Mouse (Mus musculus) MEL (cell line): ENCODE measurements around the gene Dusp27. TPM values are rescaled to one million over a fixed set of nuclear protein-coding genes. Genes with fewer than 3 reads are reported as not detected.

Experiments used
- DNase-seq: peaks from one replicate; pipeline ENCODE4 v3.0.0; 2011; ENCODE audit warnings: low read depth, low spot score
- H3K27ac ChIP-seq: 2 replicates; pipeline ENCODE4 v1.5.1; 2012; ENCODE audit warnings: low read depth, mild to moderate bottlenecking, control low read depth, low read length, moderate library complexity; ENCODE audit not compliant: control insufficient read depth
- H3K27me3 ChIP-seq, 2 experiments: fragments of 150-350 bp in 1 of 2; sonication (generic) in 1 of 2; 2 replicates each; pipeline ENCODE4 v1.6.1; 2012; ENCODE audit warnings: low read length in 2 of 2, mild to moderate bottlenecking in 2 of 2, improper control_type of control experiment in 1 of 2, moderate library complexity in 1 of 2; ENCODE audit not compliant: insufficient read depth in 2 of 2, control insufficient read depth in 1 of 2
- H3K36me3 ChIP-seq, 2 experiments: 2 replicates each; pipeline ENCODE4 v1.6.1; 2012 to 2014; ENCODE audit warnings: low read length in 2 of 2, improper control_type of control experiment in 1 of 2, inconsistent platforms in 1 of 2, mild to moderate bottlenecking in 1 of 2; ENCODE audit not compliant: insufficient read depth in 2 of 2, control insufficient read depth in 1 of 2
- H3K4me1 ChIP-seq, 2 experiments: fragments of 150-350 bp in 1 of 2; sonication (generic) in 1 of 2; 2 replicates each; pipeline ENCODE4 v1.6.1; 2012; ENCODE audit warnings: low read length in 2 of 2, improper control_type of control experiment in 1 of 2, mild to moderate bottlenecking in 1 of 2; ENCODE audit not compliant: insufficient read depth in 2 of 2, control insufficient read depth in 1 of 2
- H3K4me3 ChIP-seq, 2 experiments: fragments of 150-350 bp in 1 of 2; sonication (generic) in 1 of 2; 2 replicates each; pipeline ENCODE4 v1.5.1; 2012; ENCODE audit warnings: low read depth in 2 of 2, low read length in 2 of 2, mild to moderate bottlenecking in 2 of 2, moderate library complexity in 2 of 2, control low read depth in 1 of 2, improper control_type of control experiment in 1 of 2; ENCODE audit not compliant: control insufficient read depth in 1 of 2, insufficient read depth in 1 of 2
- H3K79me2 ChIP-seq: 2 replicates; pipeline ENCODE4 v1.6.1; 2012; ENCODE audit warnings: mild to moderate bottlenecking, low read length, moderate library complexity; ENCODE audit not compliant: control insufficient read depth, poor library complexity, insufficient read depth
- H3K9ac ChIP-seq: 2 replicates; pipeline ENCODE4 v1.6.1; 2012; ENCODE audit warnings: low read depth, mild to moderate bottlenecking, control low read depth, low read length, moderate library complexity; ENCODE audit not compliant: control insufficient read depth, poor library complexity, severe bottlenecking
- H3K9me3 ChIP-seq: fragments of 150-350 bp; sonication (generic); replicated peaks from 2 replicates; pipeline ENCODE4 v1.6.1; 2012; ENCODE audit warnings: mild to moderate bottlenecking, low read length, improper control_type of control experiment, moderate library complexity; ENCODE audit not compliant: insufficient read depth
- BHLHE40 ChIP-seq: IDR thresholded peaks from 2 replicates; pipeline ENCODE4 v1.6.1; 2012; ENCODE audit warnings: low read depth, mild to moderate bottlenecking, inconsistent platforms, low read length, improper control_type of control experiment, borderline replicate concordance
- CHD1 ChIP-seq: IDR thresholded peaks from 2 replicates; pipeline ENCODE4 v1.6.1; 2012; ENCODE audit warnings: low read depth, mild to moderate bottlenecking, inconsistent platforms, low read length, improper control_type of control experiment
- CHD2 ChIP-seq: IDR thresholded peaks from 2 replicates; pipeline ENCODE4 v1.6.1; 2011; ENCODE audit warnings: low read length, improper control_type of control experiment
- E2F4 ChIP-seq: IDR thresholded peaks from 2 replicates; pipeline ENCODE4 v1.6.1; 2011; ENCODE audit warnings: low read depth, low read length, improper control_type of control experiment, borderline replicate concordance
- ELF1 ChIP-seq: IDR thresholded peaks from 2 replicates; pipeline ENCODE4 v1.6.1; 2014; ENCODE audit warnings: low read depth, mild to moderate bottlenecking, inconsistent platforms, low read length, improper control_type of control experiment, moderate library complexity
- EP300 ChIP-seq, 2 experiments: IDR thresholded peaks; 2 replicates each; pipeline ENCODE4 v1.6.1; 2011; ENCODE audit warnings: improper control_type of control experiment in 2 of 2, low read length in 2 of 2, low read depth in 1 of 2, mild to moderate bottlenecking in 1 of 2
- ETS1 ChIP-seq: IDR thresholded peaks from 2 replicates; pipeline ENCODE4 v1.6.1; 2012; ENCODE audit warnings: low read depth, mild to moderate bottlenecking, inconsistent platforms, low read length, improper control_type of control experiment, moderate library complexity
- GABPA ChIP-seq: IDR thresholded peaks from 2 replicates; pipeline ENCODE4 v1.6.1; 2012; ENCODE audit warnings: low read depth, mild to moderate bottlenecking, inconsistent platforms, low read length, improper control_type of control experiment, moderate library complexity
- GATA1 ChIP-seq: IDR thresholded peaks from 2 replicates; pipeline ENCODE4 v1.6.1; 2011; ENCODE audit warnings: low read depth, low read length, improper control_type of control experiment
- HCFC1 ChIP-seq: IDR thresholded peaks from 2 replicates; pipeline ENCODE4 v1.6.1; 2012; ENCODE audit warnings: low read depth, mild to moderate bottlenecking, inconsistent platforms, low read length, improper control_type of control experiment, moderate library complexity
- MAX ChIP-seq: IDR thresholded peaks from 2 replicates; pipeline ENCODE4 v1.6.1; 2011; ENCODE audit warnings: low read length, improper control_type of control experiment
- MAZ ChIP-seq: IDR thresholded peaks from 2 replicates; pipeline ENCODE4 v1.6.1; 2012; ENCODE audit warnings: low read depth, mild to moderate bottlenecking, inconsistent platforms, low read length, improper control_type of control experiment
- MXI1 ChIP-seq: IDR thresholded peaks from 2 replicates; pipeline ENCODE4 v1.6.1; 2011; ENCODE audit warnings: mild to moderate bottlenecking, low read depth, low read length, improper control_type of control experiment
- POLR2A ChIP-seq, 2 experiments: IDR thresholded peaks; 2 replicates each; pipeline ENCODE4 v1.6.1; 2011 to 2012; ENCODE audit warnings: low read length in 2 of 2, mild to moderate bottlenecking in 2 of 2, control low read depth in 1 of 2, improper control_type of control experiment in 1 of 2, low read depth in 1 of 2, moderate library complexity in 1 of 2; ENCODE audit not compliant: control insufficient read depth in 1 of 2, insufficient read depth in 1 of 2, poor library complexity in 1 of 2
- POLR2AphosphoS2 ChIP-seq: IDR thresholded peaks from 2 replicates; pipeline ENCODE4 v1.6.1; 2011; ENCODE audit warnings: low read length, improper control_type of control experiment
- POLR2AphosphoS5 ChIP-seq: IDR thresholded peaks from 2 replicates; pipeline ENCODE4 v1.6.1; 2012; ENCODE audit warnings: low read depth, borderline replicate concordance, mild to moderate bottlenecking, inconsistent platforms, low read length, moderate library complexity, mixed read lengths
- RCOR1 ChIP-seq: IDR thresholded peaks from 2 replicates; pipeline ENCODE4 v1.6.1; 2012; ENCODE audit warnings: low read depth, mild to moderate bottlenecking, inconsistent platforms, low read length, improper control_type of control experiment
- SIN3A ChIP-seq: IDR thresholded peaks from 2 replicates; pipeline ENCODE4 v1.6.1; 2012; ENCODE audit warnings: low read length, improper control_type of control experiment, inconsistent platforms
- TAL1 ChIP-seq: IDR thresholded peaks from 2 replicates; pipeline ENCODE4 v1.6.1; 2012; ENCODE audit warnings: mild to moderate bottlenecking, inconsistent platforms, low read length, moderate library complexity, mixed read lengths
- TCF12 ChIP-seq: IDR thresholded peaks from 2 replicates; pipeline ENCODE4 v1.6.1; 2014; ENCODE audit warnings: low read depth, mild to moderate bottlenecking, inconsistent platforms, low read length, improper control_type of control experiment, moderate library complexity
- UBTF ChIP-seq: IDR thresholded peaks from 2 replicates; pipeline ENCODE4 v1.6.1; 2012; ENCODE audit warnings: low read depth, mild to moderate bottlenecking, inconsistent platforms, low read length, improper control_type of control experiment, moderate library complexity, borderline replicate concordance; ENCODE audit not compliant: insufficient read depth
- USF1 ChIP-seq: IDR thresholded peaks from 2 replicates; pipeline ENCODE4 v1.6.1; 2014; ENCODE audit warnings: low read depth, mild to moderate bottlenecking, inconsistent platforms, low read length, improper control_type of control experiment, moderate library complexity
- USF2 ChIP-seq, 2 experiments: IDR thresholded peaks; 2 replicates each; pipeline ENCODE4 v1.6.1; 2011 to 2012; ENCODE audit warnings: improper control_type of control experiment in 2 of 2, low read length in 2 of 2, borderline replicate concordance in 1 of 2, inconsistent platforms in 1 of 2, low read depth in 1 of 2, mild to moderate bottlenecking in 1 of 2; ENCODE audit not compliant: insufficient read depth in 1 of 2
- ZC3H11A ChIP-seq: IDR thresholded peaks from 2 replicates; pipeline ENCODE4 v1.6.1; 2012; ENCODE audit warnings: low read depth, mild to moderate bottlenecking, inconsistent platforms, low read length, improper control_type of control experiment
- ZKSCAN1 ChIP-seq: IDR thresholded peaks from 2 replicates; pipeline ENCODE4 v1.6.1; 2012; ENCODE audit warnings: low read depth, mild to moderate bottlenecking, inconsistent platforms, low read length, improper control_type of control experiment, moderate library complexity
- ZNF384 ChIP-seq: IDR thresholded peaks from 2 replicates; pipeline ENCODE4 v1.6.1; 2012; ENCODE audit warnings: low read depth, mild to moderate bottlenecking, inconsistent platforms, low read length, improper control_type of control experiment
- polyA plus RNA-seq, 2 experiments: library from polyadenylated mRNA; stranded (reverse) in 1 of 2; unstranded in 1 of 2; fragments of >175 nt in 1 of 2; fragments of >200 nt in 1 of 2; gene quantifications; 2 replicates each; pipeline versions ENCODE4 v1.2.1 to v1.2.4; 2012; ENCODE audit warnings: low replicate concordance in 2 of 2, low read depth in 1 of 2; ENCODE audit not compliant: insufficient read length in 2 of 2, insufficient read depth in 1 of 2, missing spikeins in 1 of 2
- total RNA-seq: library from RNA; depleted of rRNA; stranded (reverse); fragments of 300-350 nt; gene quantifications from 2 replicates; pipeline ENCODE4 v1.2.3, GENCODE M21; 2012

The Dusp27 gene
- total and polyA plus RNA-seq, 3 experiments: not detected

GRCm38 (mm10) chr1:166088446-166089170, 39.1 kb downstream of the Dusp27 start:
- DNase-seq: no peak

GRCm38 (mm10) chr1:166077052-166077735, 50.5 kb downstream of the Dusp27 start:
- no peak overlapping the region for H3K9ac ChIP-seq

More at GRCm38 (mm10) chr1:166088446-166089170, 39.1 kb downstream of the Dusp27 start:
- no peak overlapping the region for H3K4me3 ChIP-seq
- H3K27ac ChIP-seq: no peak overlapping the region
- no peaks in the 10 kb centered on the region for H3K4me1 ChIP-seq
- H3K36me3 ChIP-seq: no peaks in the 10 kb centered on the region
- H3K9me3 ChIP-seq: no peaks in the 10 kb centered on the region
- TF ChIP-seq RCOR1 (no peak), MXI1 (no peak), UBTF (no peak), ELF1 (no peak), CHD1 (no peak), USF2 (IDR thresholded peaks at IDR 0.05; ENCODE audit: borderline replicate concordance in 1 of 2, insufficient read depth in 1 of 2, low read depth in 1 of 2, low read length in 2 of 2) (no peak), POLR2AphosphoS5 (no peak), ZC3H11A (no peak), E2F4 (no peak), ZKSCAN1 (no peak), ETS1 (no peak), CHD2 (no peak), SIN3A (no peak), MAZ (no peak), BHLHE40 (no peak), GABPA (no peak)
- 0 out of 4 replicates have a peak, but pooled peaks cover 0 to 1% of the 10 kb centered on the region in 2 experiments for H3K27me3 ChIP-seq
- H3K9ac ChIP-seq: no peak overlapping the region
- no peaks in the 10 kb centered on the region for H3K79me2 ChIP-seq

More at GRCm38 (mm10) chr1:166077052-166077735, 50.5 kb downstream of the Dusp27 start:
- Histone ChIP-seq H3K27ac (no peak overlapping the region), H3K36me3 (no peaks in the 10 kb centered on the region), H3K27me3 (peaks cover 0 to 8% of the 10 kb centered on the region in 2 experiments; a peak in 3 of 4 replicates), H3K4me1 (no peaks in the 10 kb centered on the region), H3K9me3 (no peaks in the 10 kb centered on the region), H3K79me2 (no peaks in the 10 kb centered on the region), H3K4me3 (no peak overlapping the region)
- DNase-seq: no peak
- no peak for TF ChIP-seq POLR2AphosphoS5
- TF ChIP-seq ZNF384: no peak
- no peak for TF ChIP-seq ZKSCAN1
- TF ChIP-seq TCF12: no peak
- no peak for TF ChIP-seq ELF1
- no peak for TF ChIP-seq RCOR1
- TF ChIP-seq GABPA: no peak
- no peak for TF ChIP-seq MAX
- no peak for TF ChIP-seq POLR2AphosphoS2
- TF ChIP-seq GATA1: no peak
- no peak for TF ChIP-seq EP300 (IDR thresholded peaks at IDR 0.05; ENCODE audit: low read depth in 1 of 2, low read length in 2 of 2)
- no peak for TF ChIP-seq USF1
- TF ChIP-seq POLR2A (IDR thresholded peaks at IDR 0.05; ENCODE audit: control insufficient read depth in 1 of 2, insufficient read depth in 1 of 2, low read depth in 1 of 2, low read length in 2 of 2, poor library complexity in 1 of 2): no peak
- TF ChIP-seq TAL1: no peak
- no peak for TF ChIP-seq SIN3A
- TF ChIP-seq HCFC1: no peak
- TF ChIP-seq CHD1: no peak
